In the genomic region with DNA sequence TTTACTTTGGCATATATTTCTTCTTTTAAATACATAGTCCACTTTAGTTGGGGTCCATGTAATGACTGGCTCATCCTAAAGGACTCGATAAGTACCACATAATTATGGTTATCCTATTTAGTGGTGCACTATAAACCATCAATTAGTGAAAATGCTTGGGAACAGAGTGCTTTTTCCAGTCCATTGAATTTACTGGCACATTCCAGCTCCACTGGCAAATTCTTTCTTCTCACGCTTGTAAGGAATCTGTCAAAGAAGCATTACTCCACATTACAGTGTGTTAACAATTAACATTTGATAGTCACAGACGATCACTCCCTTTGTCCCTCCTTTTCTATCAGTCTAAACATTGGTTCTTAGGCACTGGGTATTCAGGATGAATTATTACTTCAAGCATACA, we compare ENCODE assay signal across 18 mouse cellular contexts.
A peak's percentile ranks its signal among the peaks of the same experiment; 100 is the strongest.
DNase-seq lines count a peak whose midpoint lies in the region; ATAC-seq and TF ChIP-seq lines count a peak whose summit lies in the region.
"Had no signal": no experiment of that assay in that cellular context is flagged by ENCODE, and none has a peak within 500 bp of the region (broad histone marks: within the 10 kb centered on the region; RNA-seq: fewer than 3 reads in every experiment).

No protein-coding gene starts in this region.

- 21% methylated on average over 3 of the region's 3 CpGs for WGBS in kidney, embryonic 15.5 days
- WGBS in forebrain, embryonic 15.5 days = 4% methylated on average over 3 of the region's 3 CpGs
- 28% methylated on average over 3 of the region's 3 CpGs for WGBS in hindbrain, postnatal 0 days

- no peak for DNase-seq in kidney, adult 11 months
- DNase-seq in brain, embryonic 14.5 days (ENCODE audit: low read depth) = peak; percentile 69
- peak; percentile 58 for DNase-seq in retina, embryonic 14.5 days (ENCODE audit: low spot score)
- no peak for DNase-seq in hindbrain, postnatal 0 days (ENCODE audit: low spot score)
- DNase-seq in cerebellum, adult 11 months = no peak
- DNase-seq: adrenal gland, adult 8-10 months; cerebellum, adult 9-11 months; gastrocnemius, adult 2 months; heart, postnatal 10 days; right cerebral cortex, postnatal 4 days had no signal

- no peaks in the 10 kb centered on the region for H3K36me3 ChIP-seq in kidney, embryonic 15.5 days
- no peaks in the 10 kb centered on the region for H3K36me3 ChIP-seq in forebrain, embryonic 15.5 days
- no peaks in the 10 kb centered on the region for H3K36me3 ChIP-seq in hindbrain, postnatal 0 days (ENCODE audit: insufficient read depth, low read length)
- H3K36me3 ChIP-seq: embryonic facial prominence, embryonic 13.5 days; hindbrain, embryonic 13.5 days; liver, embryonic 15.5 days had no signal

- no peak overlapping the region for H3K27ac ChIP-seq in kidney, embryonic 15.5 days
- no peak overlapping the region for H3K27ac ChIP-seq in forebrain, embryonic 15.5 days (replicated peaks)
- no peak overlapping the region for H3K27ac ChIP-seq in hindbrain, postnatal 0 days
- H3K27ac ChIP-seq: embryonic facial prominence, embryonic 13.5 days; gastrocnemius, adult 2 months; hindbrain, embryonic 13.5 days; liver, embryonic 15.5 days; macrophage had no signal

- no peak for TF ChIP-seq CTCF in brain, embryonic 14.5 days (IDR thresholded peaks at IDR 0.05; ENCODE audit: borderline replicate concordance, extremely low read depth, insufficient read depth, insufficient read length)
- TF ChIP-seq CTCF in hindbrain, postnatal 0 days (IDR thresholded peaks at IDR 0.05; ENCODE audit: low read depth) = no peak

- no peak overlapping the region for H3K9ac ChIP-seq in kidney, embryonic 15.5 days
- no peak overlapping the region for H3K9ac ChIP-seq in forebrain, embryonic 15.5 days (replicated peaks)
- H3K9ac ChIP-seq in hindbrain, postnatal 0 days (replicated peaks; ENCODE audit: low read length) = no peak overlapping the region
- H3K9ac ChIP-seq: embryonic facial prominence, embryonic 13.5 days; hindbrain, embryonic 13.5 days; liver, embryonic 15.5 days had no signal

- H3K9me3 ChIP-seq in kidney, embryonic 15.5 days (replicated peaks) = no peaks in the 10 kb centered on the region
- H3K9me3 ChIP-seq in forebrain, embryonic 15.5 days = no peaks in the 10 kb centered on the region
- no peaks in the 10 kb centered on the region for H3K9me3 ChIP-seq in hindbrain, postnatal 0 days (ENCODE audit: low read length)
- H3K9me3 ChIP-seq: embryonic facial prominence, embryonic 13.5 days; hindbrain, embryonic 13.5 days; liver, embryonic 15.5 days had no signal

- H3K27me3 ChIP-seq in kidney, embryonic 15.5 days = no peaks in the 10 kb centered on the region
- H3K27me3 ChIP-seq in forebrain, embryonic 15.5 days = no peaks in the 10 kb centered on the region
- no peaks in the 10 kb centered on the region for H3K27me3 ChIP-seq in hindbrain, postnatal 0 days (ENCODE audit: insufficient read depth, low read length)
- H3K27me3 ChIP-seq: embryonic facial prominence, embryonic 13.5 days; hindbrain, embryonic 13.5 days; liver, embryonic 15.5 days had no signal

- H3K4me2 ChIP-seq in kidney, embryonic 15.5 days = no peak overlapping the region
- no peak overlapping the region for H3K4me2 ChIP-seq in forebrain, embryonic 15.5 days (replicated peaks)
- H3K4me2 ChIP-seq in hindbrain, postnatal 0 days (ENCODE audit: low read depth, low read length) = no peak overlapping the region
- H3K4me2 ChIP-seq: embryonic facial prominence, embryonic 13.5 days; heart, embryonic 11.5 days; hindbrain, embryonic 13.5 days; liver, embryonic 15.5 days; midbrain, embryonic 11.5 days had no signal

- peak; percentile 90 for ATAC-seq in kidney, embryonic 15.5 days (replicated peaks; ENCODE audit: low FRiP score)
- 0 out of 2 replicates have a peak, but pooled peaks have one; percentile 2 for ATAC-seq in forebrain, embryonic 15.5 days (replicated peaks)
- ATAC-seq in hindbrain, postnatal 0 days = no peak

- H3K4me3 ChIP-seq in kidney, embryonic 15.5 days (replicated peaks) = no peak overlapping the region
- H3K4me3 ChIP-seq in forebrain, embryonic 15.5 days = no peak overlapping the region
- H3K4me3 ChIP-seq in hindbrain, postnatal 0 days (ENCODE audit: low read length) = no peak overlapping the region
- H3K4me3 ChIP-seq: embryonic facial prominence, embryonic 13.5 days; gastrocnemius, adult 2 months; hindbrain, embryonic 13.5 days; liver, embryonic 15.5 days had no signal

- H3K4me1 ChIP-seq in kidney, embryonic 15.5 days = no peaks in the 10 kb centered on the region
- no peaks in the 10 kb centered on the region for H3K4me1 ChIP-seq in forebrain, embryonic 15.5 days
- H3K4me1 ChIP-seq in hindbrain, postnatal 0 days (ENCODE audit: insufficient read depth, low read length) = no peaks in the 10 kb centered on the region
- H3K4me1 ChIP-seq: embryonic facial prominence, embryonic 13.5 days; hindbrain, embryonic 13.5 days; liver, embryonic 15.5 days had no signal

- TF ChIP-seq POLR2A in brain, embryonic 14.5 days (IDR thresholded peaks at IDR 0.05; ENCODE audit: borderline replicate concordance, extremely low read depth, insufficient read depth, insufficient read length, poor library complexity, severe bottlenecking) = no peak

Comparison
In these comparisons a context has a peak if more than half of its experiments do, and no peak if none do; other contexts are left out.
1. DNase-seq: peak in brain, embryonic 14.5 days (single experiment) and retina, embryonic 14.5 days (single experiment); none in kidney, adult 11 months (single experiment), hindbrain, postnatal 0 days (single experiment) and cerebellum, adult 11 months (single experiment).